Mouse (Mus musculus) cortical plate, adult 2 months (tissue): ENCODE measurements around the gene Tnfaip8l3.

Source experiments
- CTCF ChIP-seq: fragments of 200-500 bp; IDR thresholded peaks from 2 replicates; pipeline ENCODE4 v1.5.1; 2011; ENCODE audit warnings: mild to moderate bottlenecking, control low read depth, low read length; ENCODE audit not compliant: insufficient read depth; ENCODE audit errors: extremely low read depth
- POLR2A ChIP-seq: fragments of 200-500 bp; IDR thresholded peaks from 2 replicates; pipeline ENCODE4 v1.6.1; 2011; ENCODE audit warnings: mild to moderate bottlenecking, low read length, control low read depth; ENCODE audit not compliant: insufficient read depth; ENCODE audit errors: extremely low read depth

DNA sequence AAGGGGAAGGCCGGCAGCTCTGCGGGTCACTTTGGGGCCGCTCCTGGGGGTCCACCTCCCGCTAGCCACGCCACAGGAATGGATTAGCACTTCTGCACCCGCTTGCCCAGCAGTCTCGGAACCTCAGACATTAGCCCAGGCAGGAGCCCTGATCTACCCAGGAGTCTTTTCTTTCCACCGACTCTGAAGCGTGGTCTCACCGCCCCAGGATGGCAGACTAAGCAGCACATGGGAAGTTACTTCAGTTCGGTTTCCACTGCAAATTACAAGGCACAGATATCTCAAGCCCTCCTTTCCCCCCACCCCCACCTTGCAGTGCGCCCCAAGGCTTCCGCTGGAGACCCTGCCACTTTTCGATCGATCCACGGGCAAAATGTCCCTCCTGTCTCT lies 551 bp downstream of the Tnfaip8l3 start:
- TF ChIP-seq CTCF (no peak), POLR2A (no peak)
